Mouse (Mus musculus) urinary bladder, adult 18-20 months (tissue): Measurements from ENCODE around the gene Trdmt1.

Experiments used
- DNase-seq, 2 experiments: peaks; one replicate each; pipeline ENCODE4 v3.0.0; 2022; ENCODE audit warnings: low spot score in 2 of 2, mixed read lengths in 2 of 2

The Trdmt1 gene

GRCm38 (mm10) chr2:13500298-13500999 is 44.0 kb downstream of the Trdmt1 start:
- DNase-seq, result no peak

- DNase-seq, result no peak
These were observed 45.3 kb downstream of the Trdmt1 start for GRCm38 (mm10) chr2:13499196-13499595.

DNA sequence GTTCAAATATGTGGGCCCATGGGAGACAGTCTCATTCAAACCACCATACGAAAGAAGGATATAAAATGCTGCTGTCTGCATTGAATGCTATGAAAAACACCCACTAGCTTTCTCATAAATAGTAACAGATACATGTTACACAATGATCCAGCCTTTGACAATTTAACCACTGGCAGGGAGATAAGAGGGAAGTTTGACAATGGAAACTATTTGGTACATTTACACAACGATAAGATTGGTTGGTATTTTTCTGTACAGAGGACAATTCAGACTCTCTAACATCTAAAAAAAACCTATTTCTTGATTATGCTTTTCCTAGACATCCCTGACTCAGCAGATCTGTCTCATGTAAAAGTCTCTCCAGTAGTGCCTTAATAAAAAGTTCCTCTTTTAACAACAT is 48.4 kb downstream of the Trdmt1 start:
- DNase-seq, result no peak

DNA sequence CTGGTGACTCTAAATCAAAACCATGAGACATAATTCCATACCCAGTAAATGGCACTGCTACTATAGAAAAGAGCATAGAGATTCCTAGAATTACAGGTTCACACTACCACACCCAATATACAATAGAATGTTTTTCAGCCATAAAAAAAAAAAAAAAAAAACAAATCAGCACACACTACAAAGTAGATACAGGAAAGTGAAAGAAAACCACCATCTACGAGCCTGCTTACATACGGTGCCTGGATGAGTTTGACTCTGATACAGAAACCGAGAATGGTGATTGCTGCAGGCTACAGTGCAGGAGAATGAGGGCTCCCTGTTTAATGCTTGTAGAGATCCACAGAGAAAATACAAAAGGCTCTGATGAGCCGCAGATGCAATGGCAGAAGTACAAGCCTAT is 51.5 kb downstream of the Trdmt1 start:
- DNase-seq, result no peak

GRCm38 (mm10) chr2:13491734-13492133 is 52.7 kb downstream of the Trdmt1 start, which contains the start of gene Cubn:
Cubn (minus strand) TSS chr2:13491813.
- no peak for DNase-seq

DNA sequence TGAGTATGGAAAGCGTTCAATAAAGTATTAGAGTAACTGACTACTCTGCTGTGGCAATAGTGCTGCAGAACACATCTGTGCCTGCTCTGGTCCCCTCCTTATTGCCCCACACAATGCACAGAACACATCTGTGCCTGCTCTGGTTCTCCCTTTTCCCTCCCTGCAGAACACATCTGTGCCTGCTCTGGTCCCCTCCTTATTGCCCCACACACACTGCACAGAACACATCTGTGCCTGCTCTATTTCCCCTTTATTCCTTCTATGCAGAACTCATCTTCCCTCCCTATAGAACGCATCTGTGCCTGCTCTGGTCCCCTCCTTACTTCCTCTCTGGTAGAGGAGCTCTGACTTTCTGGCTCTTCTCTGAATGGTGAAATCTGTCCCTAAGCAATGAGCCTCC is 54.0 kb downstream of the Trdmt1 start:
- no peak for DNase-seq

- DNase-seq, result peak in 1 of 2 experiments; percentile 3
These were observed 58.0 kb downstream of the Trdmt1 start for GRCm38 (mm10) chr2:13486470-13486869.

DNA sequence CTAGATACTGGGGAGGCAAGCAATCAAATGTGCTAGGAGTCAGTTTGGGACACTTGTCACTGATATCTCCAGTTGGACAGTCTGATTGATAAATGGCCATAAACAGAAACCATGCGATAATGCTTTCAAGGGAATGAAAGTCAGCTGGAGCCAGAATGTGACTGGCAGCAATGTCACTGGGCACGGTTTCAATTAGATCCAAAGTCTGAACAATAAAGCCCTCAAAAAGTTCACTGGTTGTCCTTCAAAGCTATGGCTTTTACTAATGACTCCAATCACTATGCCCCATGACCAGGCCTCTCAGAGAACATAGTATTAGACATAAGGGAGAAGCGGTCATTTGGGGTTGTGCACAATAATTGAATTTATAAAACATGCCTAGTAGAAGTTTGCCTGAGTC is 59.9 kb downstream of the Trdmt1 start:
- DNase-seq, result no peak

GRCm38 (mm10) chr2:13480744-13481143 is 63.7 kb downstream of the Trdmt1 start:
- DNase-seq, result no peak

GRCm38 (mm10) chr2:13479165-13479564 is 65.3 kb downstream of the Trdmt1 start:
- no peak for DNase-seq

GRCm38 (mm10) chr2:13470108-13470507 is 74.4 kb downstream of the Trdmt1 start:
- no peak for DNase-seq

DNA sequence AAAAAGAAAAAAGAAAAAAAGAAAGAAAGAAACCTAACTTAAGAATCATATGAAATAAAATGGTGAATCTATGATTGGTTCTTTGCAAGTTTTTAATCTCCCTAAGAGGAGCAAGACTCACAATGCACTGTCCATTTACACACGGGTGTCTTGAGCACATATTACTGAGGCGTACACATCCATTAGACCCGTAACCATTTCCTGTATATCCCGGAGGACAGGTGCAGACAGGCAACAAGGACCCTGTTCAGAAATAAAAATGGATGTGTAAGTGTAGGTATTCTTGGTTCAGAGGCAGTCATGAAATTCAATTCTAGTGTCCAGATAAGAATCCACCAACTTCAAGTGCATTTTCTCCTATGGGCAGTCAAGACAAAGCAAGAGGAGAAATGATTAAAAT is 74.8 kb downstream of the Trdmt1 start:
- DNase-seq, result no peak

- DNase-seq, result no peak
These were observed 77.8 kb downstream of the Trdmt1 start for GRCm38 (mm10) chr2:13466685-13467084.
